Mouse (Mus musculus) heart, postnatal 0 days (tissue): ENCODE measurements at regions not wholly inside any gene's neighbourhood (a gene's known extent, or its start where the extent isn't known, plus 50 kb on each side); places are given as distances from the start of the nearest gene placed in this dataset.

Experiments used
- CTCF ChIP-seq: IDR thresholded peaks from 2 replicates; pipeline ENCODE4 v1.5.1; 2016; ENCODE audit warnings: antibody characterized with exemption, control low read depth, low read depth
- EP300 ChIP-seq: IDR thresholded peaks from 2 replicates; pipeline ENCODE4 v1.6.1; 2016; ENCODE audit warnings: antibody characterized with exemption, low read depth

DNA sequence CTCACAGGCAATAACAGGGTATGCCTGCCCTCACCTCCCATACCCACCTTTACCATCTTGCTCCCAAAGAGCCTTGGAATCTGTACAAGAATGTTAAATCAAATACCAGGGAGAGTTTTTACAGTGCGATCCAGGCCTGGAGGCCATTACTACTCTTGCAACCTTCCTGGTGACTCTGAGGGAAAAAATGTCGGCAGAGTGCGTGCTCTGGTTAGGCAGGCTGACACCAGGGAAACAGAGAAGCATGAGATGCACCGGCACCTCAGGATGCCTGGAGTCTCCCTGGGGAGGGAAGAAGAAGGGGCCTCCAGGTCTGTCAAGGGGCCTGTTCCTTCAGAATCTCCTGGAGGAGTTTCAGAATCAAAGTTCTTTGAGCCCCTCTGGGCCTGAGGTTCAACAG is 63.2 kb downstream of the Bod1 start:
- TF ChIP-seq CTCF = no peak
- no peak for TF ChIP-seq EP300
